Mouse (Mus musculus) testis, adult 2 months (tissue): ENCODE results near the gene Glod4. TPM values are rescaled to one million over a fixed set of nuclear protein-coding genes. Genes with fewer than 3 reads are reported as not detected.

Source experiments
- H3K27ac ChIP-seq: fragments of 200-500 bp; 2 replicates; pipeline ENCODE4 v1.5.1; 2012; ENCODE audit warnings: low read depth, low read length; ENCODE audit not compliant: control insufficient read depth, insufficient read depth
- H3K27me3 ChIP-seq: fragments of 200-500 bp; 2 replicates; pipeline ENCODE4 v1.6.1; 2012; ENCODE audit warnings: mild to moderate bottlenecking, low read length, moderate library complexity; ENCODE audit not compliant: control insufficient read depth, insufficient read depth
- H3K36me3 ChIP-seq: fragments of 200-500 bp; 2 replicates; pipeline ENCODE4 v1.6.1; 2012; ENCODE audit warnings: mild to moderate bottlenecking, low read length; ENCODE audit not compliant: control insufficient read depth, insufficient read depth
- H3K4me1 ChIP-seq: fragments of 200-500 bp; 2 replicates; pipeline ENCODE4 v1.6.1; 2012; ENCODE audit warnings: low read length; ENCODE audit not compliant: control insufficient read depth, insufficient read depth
- H3K4me3 ChIP-seq: fragments of 200-500 bp; 2 replicates; pipeline ENCODE4 v1.5.1; 2012; ENCODE audit warnings: low read depth, mild to moderate bottlenecking, low read length, moderate library complexity, mixed read lengths; ENCODE audit not compliant: control insufficient read depth
- CTCF ChIP-seq: fragments of 200-500 bp; IDR thresholded peaks from 2 replicates; pipeline ENCODE4 v1.5.1; 2012; ENCODE audit warnings: low read depth, mild to moderate bottlenecking, inconsistent platforms, low read length, moderate library complexity; ENCODE audit not compliant: control insufficient read depth, insufficient read depth, insufficient replicate concordance
- POLR2A ChIP-seq: fragments of 200-500 bp; IDR thresholded peaks from 2 replicates; pipeline ENCODE4 v1.6.1; 2012; ENCODE audit warnings: low read depth, mild to moderate bottlenecking, inconsistent platforms, low read length, moderate library complexity; ENCODE audit not compliant: control insufficient read depth
- polyA plus RNA-seq: library from polyadenylated mRNA; depleted of rRNA; stranded (reverse); fragments of >200 nt; gene quantifications from 2 replicates; pipeline ENCODE4 v1.2.3, GENCODE M21; 2012

Gene Glod4
- polyA plus RNA-seq, 1 experiment = 9.4 TPM

- Histone ChIP-seq H3K36me3 (peaks cover 1% of the 10 kb centered on the region; the same call in 1 of the 2 replicates), H3K27me3 (no peaks in the 10 kb centered on the region), H3K4me1 (peaks cover 8% of the 10 kb centered on the region), H3K4me3 (peak overlapping the region; percentile 100), H3K27ac (peak overlapping the region; percentile 74)
- TF ChIP-seq POLR2A (no peak), CTCF (no peak)
Observed at GRCm38 (mm10) chr11:76243811-76244546, 454 bp upstream of the Glod4 start.

- Histone ChIP-seq H3K4me3 (no peak overlapping the region), H3K27ac (no peak overlapping the region), H3K36me3 (no peaks in the 10 kb centered on the region; the same call in none of the 2 replicates), H3K4me1 (peaks cover 8% of the 10 kb centered on the region), H3K27me3 (no peaks in the 10 kb centered on the region)
- TF ChIP-seq POLR2A = no peak
- no peak for TF ChIP-seq CTCF
Observed at GRCm38 (mm10) chr11:76239750-76240149, 3.8 kb downstream of the Glod4 start.

GRCm38 (mm10) chr11:76236136-76236535, 7.4 kb downstream of the Glod4 start:
- TF ChIP-seq POLR2A = no peak
- no peak for TF ChIP-seq CTCF
- H3K4me3 ChIP-seq = no peak overlapping the region
- no peaks in the 10 kb centered on the region; the same call in none of the 2 replicates for H3K36me3 ChIP-seq
- no peaks in the 10 kb centered on the region for H3K27me3 ChIP-seq
- H3K27ac ChIP-seq = no peak overlapping the region
- H3K4me1 ChIP-seq = no peaks in the 10 kb centered on the region

GRCm38 (mm10) chr11:76225051-76225450, 18.5 kb downstream of the Glod4 start:
- Histone ChIP-seq H3K27ac (no peak overlapping the region), H3K4me1 (no peaks in the 10 kb centered on the region), H3K36me3 (no peaks in the 10 kb centered on the region), H3K27me3 (no peaks in the 10 kb centered on the region), H3K4me3 (no peak overlapping the region)
- TF ChIP-seq CTCF = no peak
- TF ChIP-seq POLR2A = no peak

- Histone ChIP-seq H3K27me3 (no peaks in the 10 kb centered on the region), H3K4me1 (no peaks in the 10 kb centered on the region), H3K36me3 (no peaks in the 10 kb centered on the region)
Observed at GRCm38 (mm10) chr11:76224631-76225030, 18.9 kb downstream of the Glod4 start.

GRCm38 (mm10) chr11:76217390-76217800, 26.1 kb downstream of the Glod4 start, which contains the start of the genes Dbil5 and Gemin4:
Gene Dbil5, plus strand, starts transcription at chr11:76217608.
Gene Gemin4, minus strand, starts transcription at chr11:76217664.
- peak within 1 kb of the TSS; percentile 87 for H3K27ac ChIP-seq
- TF ChIP-seq POLR2A (peak; percentile 99), CTCF (peak; percentile 97)
- H3K27me3 ChIP-seq = no peaks in the 10 kb centered on the region
- H3K36me3 ChIP-seq = no peaks in the 10 kb centered on the region; the same call in none of the 2 replicates
- no peaks in the 10 kb centered on the region for H3K4me1 ChIP-seq
- peak within 1 kb of the TSS; percentile 92 for H3K4me3 ChIP-seq

More at GRCm38 (mm10) chr11:76224631-76225030, 18.9 kb downstream of the Glod4 start:
- Histone ChIP-seq H3K27ac (no peak overlapping the region), H3K4me3 (no peak overlapping the region)
- no peak for TF ChIP-seq CTCF
- TF ChIP-seq POLR2A = no peak

GRCm38 (mm10) chr11:76216681-76217389, 26.7 kb downstream of the Glod4 start:
- H3K4me1 ChIP-seq = no peaks in the 10 kb centered on the region
- no peaks in the 10 kb centered on the region; the same call in none of the 2 replicates for H3K36me3 ChIP-seq
- H3K27ac ChIP-seq = peak overlapping the region; percentile 87
- no peak for TF ChIP-seq CTCF
- TF ChIP-seq POLR2A = no peak; the same call in 1 of the 2 replicates
- no peaks in the 10 kb centered on the region for H3K27me3 ChIP-seq
- H3K4me3 ChIP-seq = peak overlapping the region; percentile 92
